Mouse (Mus musculus): ENCODE measurements around the gene Nt5dc3.

The Nt5dc3 gene

DNA sequence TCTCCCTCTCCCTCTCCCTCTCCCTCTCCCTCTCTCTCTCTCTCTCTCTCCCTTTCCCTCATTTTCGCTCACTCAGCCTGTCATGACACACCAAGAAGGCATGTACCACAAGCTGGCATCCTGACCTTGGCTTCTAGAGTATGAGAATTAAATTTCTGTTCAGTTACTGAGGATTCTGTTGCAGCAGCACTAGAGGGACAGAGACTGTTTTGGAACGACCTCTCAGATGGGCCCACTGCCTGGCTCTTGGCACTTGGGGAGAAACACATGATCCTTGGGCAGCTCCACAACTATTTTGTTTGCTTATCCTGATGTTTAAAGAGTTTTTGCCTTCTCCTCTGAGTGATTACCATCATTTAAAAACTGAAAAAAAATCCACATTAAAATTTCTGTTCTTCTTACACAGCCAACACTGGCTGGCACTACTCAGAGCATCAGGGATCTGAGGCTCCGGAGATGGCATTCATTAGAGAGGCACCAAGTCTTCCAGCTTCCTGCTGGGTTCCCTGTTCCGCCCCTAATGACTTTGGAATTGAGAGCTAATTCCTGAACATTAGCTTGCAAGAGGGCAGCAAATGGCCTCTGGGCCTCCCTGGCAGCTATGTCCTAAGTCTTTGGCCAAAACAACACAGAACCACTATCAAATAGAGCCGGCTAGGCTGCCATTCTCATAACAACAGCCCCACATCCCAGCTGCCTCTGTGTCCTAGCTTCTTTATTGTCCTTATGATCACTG, 101.4 kb downstream of the Nt5dc3 start:
- peak; percentile 16 for DNase-seq (ENCODE audit: low spot score)

DNA sequence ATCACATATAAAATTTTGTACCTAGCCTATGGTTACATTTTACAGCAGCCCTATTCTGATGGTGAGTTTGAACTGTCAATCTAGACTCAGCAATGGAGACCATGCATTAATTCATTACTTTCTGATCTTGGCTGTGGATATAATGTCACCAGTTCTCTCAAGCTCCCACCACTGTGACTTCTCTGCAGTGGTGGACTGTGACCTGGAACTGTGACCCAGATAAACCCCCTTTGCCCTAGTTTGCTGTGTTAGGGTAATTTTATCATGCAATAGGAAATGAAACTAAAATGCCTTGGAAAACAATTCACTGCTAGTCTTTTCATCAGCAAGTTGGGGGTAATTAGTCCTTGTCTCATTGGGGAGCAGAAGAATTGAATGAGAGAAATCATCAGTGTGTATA, 102.6 kb downstream of the Nt5dc3 start:
- DNase-seq (ENCODE audit: low spot score) = no peak

DNA sequence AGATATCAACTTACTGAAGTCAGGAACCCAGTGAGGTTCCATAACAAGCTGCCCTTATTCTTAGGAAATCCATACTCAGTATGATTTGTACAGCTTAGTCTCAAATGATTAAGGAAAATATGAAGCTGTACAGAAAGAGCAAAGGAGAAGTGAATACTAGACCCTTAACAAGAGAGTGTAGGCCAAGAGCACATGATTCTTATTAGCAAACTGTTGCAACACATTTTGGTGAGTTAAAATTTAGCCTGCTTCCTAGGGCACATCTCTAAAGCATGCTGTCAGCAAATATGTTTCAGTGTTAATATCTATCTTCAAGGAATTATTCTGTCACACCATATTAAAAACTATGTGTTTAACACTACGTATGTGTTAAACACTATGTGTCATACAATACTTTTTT, 107.6 kb downstream of the Nt5dc3 start:
- no peak for DNase-seq (ENCODE audit: low spot score)

Measured in ovary, adult 18-20 months (tissue).